Mouse (Mus musculus): ENCODE results near the gene 1700011L22Rik. TPM values are rescaled to one million over a fixed set of nuclear protein-coding genes. Genes with fewer than 3 reads are reported as not detected.

1700011L22Rik gene
- polyA plus RNA-seq, 2 experiments = not detected

DNA sequence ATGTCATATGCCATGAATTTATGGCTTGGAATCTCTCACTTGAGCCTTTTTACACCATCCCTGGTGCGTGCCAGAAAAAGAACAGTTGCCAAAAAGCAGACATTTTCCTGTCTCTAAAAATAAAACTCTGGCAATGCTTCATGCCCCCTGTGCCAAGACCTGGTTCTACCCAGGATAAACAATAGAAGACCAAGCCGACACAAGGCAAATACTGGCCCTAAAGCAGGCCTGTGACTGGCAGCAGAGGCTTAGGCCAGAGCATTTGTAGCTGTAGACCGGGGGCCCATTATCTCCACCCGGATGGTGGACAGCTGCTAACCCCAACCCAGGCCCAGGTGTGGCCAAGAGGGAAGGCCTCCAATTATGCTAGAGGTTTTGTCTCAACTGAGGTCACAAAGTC lies 41.5 kb downstream of the 1700011L22Rik start:
- Histone ChIP-seq H3K4me3 (replicated peaks; ENCODE audit: low read length) (no peak overlapping the region), H3K4me2 (replicated peaks; ENCODE audit: low read depth, low read length, severe bottlenecking) (no peak overlapping the region), H3K9me3 (ENCODE audit: control insufficient read depth, low read length) (no peaks in the 10 kb centered on the region), H3K27me3 (ENCODE audit: control insufficient read depth, insufficient read depth, low read length) (no peaks in the 10 kb centered on the region), H3K27ac (replicated peaks; ENCODE audit: low read depth, low read length) (peak overlapping the region; percentile 98), H3K36me3 (ENCODE audit: control insufficient read depth, insufficient read depth, low read length) (no peaks in the 10 kb centered on the region), H3K9ac (ENCODE audit: low read depth, low read length, severe bottlenecking) (no peak overlapping the region), H3K4me1 (ENCODE audit: control insufficient read depth, insufficient read depth, low read length) (peaks cover 47% of the 10 kb centered on the region)
- TF ChIP-seq POLR2A (IDR thresholded peaks at IDR 0.05; ENCODE audit: borderline replicate concordance, extremely low read depth, insufficient read depth, insufficient read length) = no peak
- DNase-seq (ENCODE audit: low spot score) = peak; percentile 58
- no peak for ATAC-seq (ENCODE audit: low FRiP score, low read depth)
- WGBS = 48% methylated on average over 4 of the region's 4 CpGs

DNA sequence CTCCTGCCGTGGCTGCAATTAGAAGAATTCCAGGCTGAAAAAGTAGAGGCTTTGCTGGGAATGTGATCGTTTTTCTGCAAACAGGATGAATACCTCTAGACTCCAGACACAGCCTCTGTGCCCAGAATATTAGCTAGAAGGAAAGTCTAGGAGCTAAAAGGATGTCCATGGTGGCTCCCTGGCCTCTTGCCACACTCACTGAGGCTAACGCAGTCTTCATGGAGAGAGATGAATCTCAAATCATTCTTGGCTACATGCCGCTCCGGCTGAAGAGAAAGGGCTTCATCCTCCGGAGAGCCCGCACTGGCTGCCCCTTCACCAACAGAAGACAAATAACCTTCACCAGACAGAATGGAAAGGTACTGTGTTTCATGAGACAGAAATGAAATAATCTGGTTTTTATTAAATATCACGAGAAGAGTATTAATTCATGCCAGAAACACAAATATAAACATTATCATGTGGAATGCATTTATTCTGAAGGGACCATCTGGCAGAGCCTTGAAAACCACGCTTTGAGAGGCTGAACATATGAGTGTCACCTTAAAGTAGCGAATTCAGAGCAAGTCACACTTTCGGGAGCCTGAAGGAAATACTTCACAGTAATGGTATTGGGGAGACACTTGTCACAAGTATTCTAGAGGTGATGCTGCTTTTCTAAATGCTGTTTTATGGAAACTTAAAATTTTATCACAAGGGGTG lies 46.8 kb downstream of the 1700011L22Rik start:
- Histone ChIP-seq H3K36me3 (ENCODE audit: control insufficient read depth, insufficient read depth, low read length) (no peaks in the 10 kb centered on the region), H3K4me1 (ENCODE audit: control insufficient read depth, insufficient read depth, low read length) (peaks cover 18% of the 10 kb centered on the region), H3K4me2 (replicated peaks; ENCODE audit: low read depth, low read length, severe bottlenecking) (0 out of 2 replicates have a peak overlapping the region, but pooled peaks have one; percentile 25), H3K9me3 (ENCODE audit: control insufficient read depth, low read length) (no peaks in the 10 kb centered on the region), H3K9ac (ENCODE audit: low read depth, low read length, severe bottlenecking) (peak overlapping the region; percentile 21; the same call in 1 of the 2 replicates), H3K4me3 (replicated peaks; ENCODE audit: low read length) (no peak overlapping the region), H3K27ac (replicated peaks; ENCODE audit: low read depth, low read length) (peak overlapping the region; percentile 56), H3K27me3 (ENCODE audit: control insufficient read depth, insufficient read depth, low read length) (no peaks in the 10 kb centered on the region)
- 46% methylated on average over 11 of the region's 11 CpGs for WGBS
- ATAC-seq (ENCODE audit: low FRiP score, low read depth) (no peak), DNase-seq (ENCODE audit: low spot score) (peak; percentile 35)
- no peak for TF ChIP-seq POLR2A (IDR thresholded peaks at IDR 0.05; ENCODE audit: borderline replicate concordance, extremely low read depth, insufficient read depth, insufficient read length)

DNA sequence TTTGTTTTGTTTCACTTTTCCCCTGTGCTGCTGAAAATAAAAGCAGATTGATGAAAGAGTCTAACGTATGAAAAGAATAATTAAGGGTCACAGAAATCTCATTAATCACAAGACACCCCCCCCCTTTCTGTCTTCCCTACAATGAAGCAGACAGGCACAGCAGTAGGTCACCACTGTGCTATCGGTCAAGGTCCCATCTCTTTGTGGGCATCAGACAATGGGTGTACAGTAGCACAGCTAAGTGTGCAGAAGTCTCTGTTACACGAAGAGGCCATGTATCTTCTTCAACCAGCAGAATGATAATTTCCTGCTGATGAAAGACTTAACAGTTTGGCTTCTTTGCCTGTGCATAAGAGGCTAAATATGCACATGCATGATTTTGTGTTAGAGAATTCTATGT lies 49.7 kb downstream of the 1700011L22Rik start:
- no peak overlapping the region for H3K4me3 ChIP-seq (replicated peaks; ENCODE audit: low read length)
- no peaks in the 10 kb centered on the region for H3K36me3 ChIP-seq (ENCODE audit: control insufficient read depth, insufficient read depth, low read length)
- WGBS = 86% methylated on average over 3 of the region's 3 CpGs
- no peak overlapping the region for H3K27ac ChIP-seq (replicated peaks; ENCODE audit: low read depth, low read length)
- DNase-seq (ENCODE audit: low spot score) (no peak), ATAC-seq (ENCODE audit: low FRiP score, low read depth) (no peak)
- no peak overlapping the region for H3K9ac ChIP-seq (ENCODE audit: low read depth, low read length, severe bottlenecking)
- H3K27me3 ChIP-seq (ENCODE audit: control insufficient read depth, insufficient read depth, low read length) = no peaks in the 10 kb centered on the region
- no peak overlapping the region for H3K4me2 ChIP-seq (replicated peaks; ENCODE audit: low read depth, low read length, severe bottlenecking)
- TF ChIP-seq POLR2A (IDR thresholded peaks at IDR 0.05; ENCODE audit: borderline replicate concordance, extremely low read depth, insufficient read depth, insufficient read length) = no peak
- no peaks in the 10 kb centered on the region for H3K9me3 ChIP-seq (ENCODE audit: control insufficient read depth, low read length)
- peaks cover 17% of the 10 kb centered on the region for H3K4me1 ChIP-seq (ENCODE audit: control insufficient read depth, insufficient read depth, low read length)

DNA sequence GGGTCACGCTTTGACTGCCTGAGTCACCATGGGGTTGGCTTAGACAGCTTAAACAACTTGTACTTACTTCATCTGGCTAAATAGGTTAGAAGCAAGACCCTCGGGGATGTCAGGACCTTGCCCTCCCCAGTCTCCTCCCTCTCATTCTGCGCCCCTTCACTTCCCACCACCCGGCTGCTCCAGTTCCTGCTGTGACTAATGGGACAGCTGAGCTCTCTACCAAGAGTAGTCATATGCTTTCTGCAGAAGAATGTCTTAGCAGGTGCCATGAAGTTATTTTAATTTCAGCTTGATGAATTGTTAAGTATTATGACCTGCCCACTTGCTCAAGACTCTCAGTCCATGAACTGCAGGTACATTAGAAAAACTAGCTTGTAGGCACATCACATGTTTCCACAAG lies 51.9 kb downstream of the 1700011L22Rik start:
- ATAC-seq (ENCODE audit: low FRiP score, low read depth) (no peak), DNase-seq (ENCODE audit: low spot score) (no peak)
- Histone ChIP-seq H3K4me1 (ENCODE audit: control insufficient read depth, insufficient read depth, low read length) (peaks cover 10% of the 10 kb centered on the region), H3K9ac (ENCODE audit: low read depth, low read length, severe bottlenecking) (no peak overlapping the region), H3K27ac (replicated peaks; ENCODE audit: low read depth, low read length) (no peak overlapping the region), H3K36me3 (ENCODE audit: control insufficient read depth, insufficient read depth, low read length) (peaks cover 9% of the 10 kb centered on the region; the same call in 1 of the 2 replicates), H3K9me3 (ENCODE audit: control insufficient read depth, low read length) (no peaks in the 10 kb centered on the region), H3K4me2 (replicated peaks; ENCODE audit: low read depth, low read length, severe bottlenecking) (no peak overlapping the region), H3K27me3 (ENCODE audit: control insufficient read depth, insufficient read depth, low read length) (no peaks in the 10 kb centered on the region), H3K4me3 (replicated peaks; ENCODE audit: low read length) (no peak overlapping the region)
- WGBS = 77% methylated on average over 4 of the region's 4 CpGs
- no peak for TF ChIP-seq POLR2A (IDR thresholded peaks at IDR 0.05; ENCODE audit: borderline replicate concordance, extremely low read depth, insufficient read depth, insufficient read length)

DNA sequence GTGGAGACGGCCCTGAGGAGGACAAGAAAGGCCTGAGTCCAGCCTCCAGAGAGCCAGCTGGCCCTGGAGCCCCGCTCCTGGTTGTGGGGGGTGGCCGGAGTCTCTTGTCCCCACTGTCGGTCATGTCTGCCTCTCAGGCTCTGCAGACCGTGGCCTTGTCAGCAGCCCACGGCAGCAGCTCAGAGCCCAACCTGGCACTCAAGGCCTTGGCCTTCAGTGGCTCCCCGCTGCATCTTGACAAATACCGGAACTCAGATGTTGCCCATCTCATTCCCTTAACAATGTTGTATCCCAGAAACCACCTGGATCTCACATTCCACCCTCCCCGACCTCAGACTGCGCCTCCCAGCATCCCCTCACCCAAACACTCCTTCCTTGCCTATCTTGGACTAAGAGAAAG lies 58.3 kb downstream of the 1700011L22Rik start:
- Histone ChIP-seq H3K27me3 (ENCODE audit: control insufficient read depth, insufficient read depth, low read length) (no peaks in the 10 kb centered on the region), H3K27ac (replicated peaks; ENCODE audit: low read depth, low read length) (no peak overlapping the region), H3K4me1 (ENCODE audit: control insufficient read depth, insufficient read depth, low read length) (no peaks in the 10 kb centered on the region), H3K9me3 (ENCODE audit: control insufficient read depth, low read length) (no peaks in the 10 kb centered on the region), H3K4me2 (replicated peaks; ENCODE audit: low read depth, low read length, severe bottlenecking) (no peak overlapping the region), H3K4me3 (replicated peaks; ENCODE audit: low read length) (no peak overlapping the region), H3K9ac (ENCODE audit: low read depth, low read length, severe bottlenecking) (no peak overlapping the region), H3K36me3 (ENCODE audit: control insufficient read depth, insufficient read depth, low read length) (peaks cover 67% of the 10 kb centered on the region)
- ATAC-seq (ENCODE audit: low FRiP score, low read depth) (no peak), DNase-seq (ENCODE audit: low spot score) (no peak)
- no peak for TF ChIP-seq POLR2A (IDR thresholded peaks at IDR 0.05; ENCODE audit: borderline replicate concordance, extremely low read depth, insufficient read depth, insufficient read length)
- 92% methylated on average over 10 of the region's 10 CpGs for WGBS
